Mouse (Mus musculus) intestine, embryonic 16.5 days (tissue): ENCODE measurements around the gene Ino80. TPM values are rescaled to one million over a fixed set of nuclear protein-coding genes. Genes with fewer than 3 reads are reported as not detected.
A peak's percentile ranks its signal among the peaks of the same experiment; 100 is the strongest.
"Not testable (repeated sequence)": the region's sequence is repeated elsewhere in the genome, so short reads cannot be mapped to it uniquely, and the experiment has no call there.

Experiments used
- ATAC-seq: fragments of 200-750 bp; cut with Nextera tagmentation; 2 replicates; pipeline ENCODE4 v1.8.0; 2017; ENCODE audit warnings: moderate TSS enrichment, moderate library complexity
- H3K27ac ChIP-seq: fragments of 300-500 bp; sonication (generic); 2 replicates; pipeline ENCODE4 v1.5.1; 2014; ENCODE audit warnings: mild to moderate bottlenecking, low read length
- H3K27me3 ChIP-seq: fragments of 300-500 bp; sonication (generic); replicated peaks from 2 replicates; pipeline ENCODE4 v1.6.1; 2014; ENCODE audit warnings: low read length, control low read depth, mixed read lengths; ENCODE audit not compliant: control insufficient read depth, insufficient read depth
- H3K36me3 ChIP-seq: fragments of 300-500 bp; sonication (generic); 2 replicates; pipeline ENCODE4 v1.6.1; 2014; ENCODE audit warnings: low read length, control low read depth; ENCODE audit not compliant: control insufficient read depth, insufficient read depth
- H3K4me1 ChIP-seq: fragments of 300-500 bp; sonication (generic); 2 replicates; pipeline ENCODE4 v1.6.1; 2014; ENCODE audit warnings: low read length, control low read depth, mixed read lengths; ENCODE audit not compliant: control insufficient read depth, insufficient read depth
- H3K4me2 ChIP-seq: fragments of 300-500 bp; sonication (generic); 2 replicates; pipeline ENCODE4 v1.6.1; 2014; ENCODE audit warnings: low read depth, low read length, control low read depth
- H3K4me3 ChIP-seq: fragments of 300-500 bp; sonication (generic); 2 replicates; pipeline ENCODE4 v1.5.1; 2014; ENCODE audit warnings: mild to moderate bottlenecking, low read length
- H3K9ac ChIP-seq: fragments of 300-500 bp; sonication (generic); 2 replicates; pipeline ENCODE4 v1.6.1; 2014; ENCODE audit warnings: low read depth, low read length
- H3K9me3 ChIP-seq: fragments of 300-500 bp; sonication (generic); 2 replicates; pipeline ENCODE4 v1.6.1; 2016; ENCODE audit warnings: low read length, control low read depth; ENCODE audit not compliant: control insufficient read depth
- WGBS: fragments of 180-500 bp; shearing (Covaris S2); extraction: QIAGEN DNeasy Blood & Tissue Kit; methylation state at CpG from one replicate; pipeline ENCODE4 v1.1.7; 2014; 5-methylcytosine and 5-hydroxymethylcytosine counted together
- polyA plus RNA-seq: library from polyadenylated mRNA; unstranded; fragments of >200 nt; fragmentation: Nextera tagmentation; extraction: Ambion mirVana; gene quantifications from 2 replicates; pipeline ENCODE4 v1.2.1, GENCODE M21; 2015

The Ino80 gene
- polyA plus RNA-seq: 3.2 and 3.4 TPM in 2 replicates

- under 1% methylated on average over 72 of the region's 72 CpGs for WGBS
- H3K4me2 ChIP-seq: peak within 1 kb of the TSS; percentile 72
- no peaks in the 10 kb centered on the region for H3K9me3 ChIP-seq
These were observed at the start of gene Ino80 for GRCm38 (mm10) chr2:119477571-119478396. Gene Ino80, minus strand, starts transcription at chr2:119477687.

GRCm38 (mm10) chr2:119525422-119525821 lies 47.9 kb upstream of the Ino80 start:
- Histone ChIP-seq H3K9me3 (no peaks in the 10 kb centered on the region), H3K4me1 (no peaks in the 10 kb centered on the region; the same call in 1 of the 2 replicates)
- WGBS: 39% methylated on average over 4 of the region's 4 CpGs

More at GRCm38 (mm10) chr2:119477571-119478396, at the start of gene Ino80:
- ATAC-seq: peak; percentile 93
- H3K4me1 ChIP-seq: peaks cover 9% of the 10 kb centered on the region; the same call in 1 of the 2 replicates
- H3K9ac ChIP-seq: peak within 1 kb of the TSS; percentile 99
- no peaks in the 10 kb centered on the region for H3K27me3 ChIP-seq
- peak within 1 kb of the TSS; percentile 93 for H3K4me3 ChIP-seq
- peak within 1 kb of the TSS; percentile 99 for H3K27ac ChIP-seq
- no peaks in the 10 kb centered on the region for H3K36me3 ChIP-seq

GRCm38 (mm10) chr2:119523836-119524235 lies 46.3 kb upstream of the Ino80 start:
- 78% methylated on average over 4 of the region's 4 CpGs for WGBS
- no peak for ATAC-seq

More at GRCm38 (mm10) chr2:119525422-119525821, 47.9 kb upstream of the Ino80 start:
- Histone ChIP-seq H3K9ac (no peak overlapping the region), H3K27me3 (no peaks in the 10 kb centered on the region), H3K4me2 (no peak overlapping the region), H3K36me3 (no peaks in the 10 kb centered on the region), H3K4me3 (no peak overlapping the region), H3K27ac (0 out of 2 replicates have a peak overlapping the region, but pooled peaks have one; percentile 13)
- ATAC-seq: peak; percentile 85

GRCm38 (mm10) chr2:119520550-119520949 lies 43.1 kb upstream of the Ino80 start:
- Histone ChIP-seq H3K9me3 (no peaks in the 10 kb centered on the region), H3K9ac (0 out of 2 replicates have a peak overlapping the region, but pooled peaks have one; percentile 11), H3K4me3 (no peak overlapping the region), H3K4me1 (no peaks in the 10 kb centered on the region; the same call in 1 of the 2 replicates), H3K36me3 (no peaks in the 10 kb centered on the region), H3K4me2 (no peak overlapping the region), H3K27ac (no peak overlapping the region), H3K27me3 (no peaks in the 10 kb centered on the region)
- WGBS: 61% methylated on average over 7 of the region's 7 CpGs
- no peak for ATAC-seq

More at GRCm38 (mm10) chr2:119523836-119524235, 46.3 kb upstream of the Ino80 start:
- Histone ChIP-seq H3K4me3 (no peak overlapping the region), H3K4me1 (no peaks in the 10 kb centered on the region; the same call in 1 of the 2 replicates), H3K27me3 (no peaks in the 10 kb centered on the region), H3K9me3 (no peaks in the 10 kb centered on the region), H3K9ac (no peak overlapping the region), H3K36me3 (no peaks in the 10 kb centered on the region), H3K4me2 (no peak overlapping the region), H3K27ac (no peak overlapping the region)

- H3K4me1 ChIP-seq: no peaks in the 10 kb centered on the region; the same call in 1 of the 2 replicates
- no peak overlapping the region for H3K27ac ChIP-seq
- no peak overlapping the region for H3K4me2 ChIP-seq
- H3K36me3 ChIP-seq: no peaks in the 10 kb centered on the region
- ATAC-seq: no peak
- no peak overlapping the region for H3K4me3 ChIP-seq
- no peak overlapping the region; the same call in 1 of the 2 replicates for H3K9ac ChIP-seq
- H3K27me3 ChIP-seq: no peaks in the 10 kb centered on the region
- WGBS: 43% methylated on average over 5 of the region's 5 CpGs
- no peaks in the 10 kb centered on the region for H3K9me3 ChIP-seq
These were observed 39.3 kb upstream of the Ino80 start for GRCm38 (mm10) chr2:119516811-119517210.

- no peaks in the 10 kb centered on the region for H3K36me3 ChIP-seq
- ATAC-seq: no peak
- no peaks in the 10 kb centered on the region for H3K4me1 ChIP-seq
- H3K9me3 ChIP-seq: no peaks in the 10 kb centered on the region
- no peak overlapping the region for H3K4me2 ChIP-seq
- 73% methylated on average over 3 of the region's 3 CpGs for WGBS
- no peak overlapping the region for H3K27ac ChIP-seq
- H3K4me3 ChIP-seq: no peak overlapping the region
- H3K9ac ChIP-seq: no peak overlapping the region
- no peaks in the 10 kb centered on the region for H3K27me3 ChIP-seq
These were observed 36.6 kb upstream of the Ino80 start for GRCm38 (mm10) chr2:119514026-119514522.

GRCm38 (mm10) chr2:119512292-119512691 lies 34.8 kb upstream of the Ino80 start:
- Histone ChIP-seq H3K9me3 (no peaks in the 10 kb centered on the region), H3K4me2 (no peak overlapping the region), H3K27ac (no peak overlapping the region), H3K4me1 (no peaks in the 10 kb centered on the region), H3K4me3 (no peak overlapping the region), H3K27me3 (no peaks in the 10 kb centered on the region), H3K36me3 (no peaks in the 10 kb centered on the region), H3K9ac (no peak overlapping the region)
- WGBS: 92% methylated on average over 3 of the region's 3 CpGs
- ATAC-seq: no peak

- Histone ChIP-seq H3K27ac (no peak overlapping the region), H3K9ac (no peak overlapping the region), H3K27me3 (no peaks in the 10 kb centered on the region), H3K4me1 (no peaks in the 10 kb centered on the region), H3K4me3 (no peak overlapping the region), H3K4me2 (no peak overlapping the region), H3K9me3 (no peaks in the 10 kb centered on the region), H3K36me3 (no peaks in the 10 kb centered on the region)
- 87% methylated on average over 2 of the region's 2 CpGs for WGBS
- ATAC-seq: no peak
These were observed 33.4 kb upstream of the Ino80 start for GRCm38 (mm10) chr2:119510856-119511255.

GRCm38 (mm10) chr2:119508518-119508917 lies 31.0 kb upstream of the Ino80 start:
- not testable (repeated sequence) for H3K4me3 ChIP-seq, H3K4me2 ChIP-seq, H3K27me3 ChIP-seq, H3K9me3 ChIP-seq, ATAC-seq, H3K27ac ChIP-seq, H3K36me3 ChIP-seq, H3K4me1 ChIP-seq, H3K9ac ChIP-seq
- WGBS: 63% methylated on average over 7 of the region's 7 CpGs
